Mouse (Mus musculus) hindbrain, embryonic 15.5 days (tissue): Measurements from ENCODE around the gene Syne3. TPM values are rescaled to one million over a fixed set of nuclear protein-coding genes. Genes with fewer than 3 reads are reported as not detected.

Source experiments
- ATAC-seq: fragments of 200-750 bp; cut with Nextera tagmentation; 2 replicates; pipeline ENCODE4 v1.8.0; 2017; ENCODE audit warnings: low read depth, moderate number of reproducible peaks, moderate TSS enrichment; ENCODE audit not compliant: low FRiP score
- H3K27ac ChIP-seq: fragments of 300-500 bp; sonication (generic); replicated peaks from 2 replicates; pipeline ENCODE4 v1.5.1; 2015; ENCODE audit warnings: mild to moderate bottlenecking, inconsistent platforms
- H3K27me3 ChIP-seq: fragments of 300-500 bp; sonication (generic); 2 replicates; pipeline ENCODE4 v1.6.1; 2015; ENCODE audit warnings: control low read depth, inconsistent platforms
- H3K36me3 ChIP-seq: fragments of 300-500 bp; sonication (generic); 2 replicates; pipeline ENCODE4 v1.6.1; 2015; ENCODE audit warnings: control low read depth, inconsistent platforms
- H3K4me1 ChIP-seq: fragments of 300-500 bp; sonication (generic); replicated peaks from 2 replicates; pipeline ENCODE4 v1.6.1; 2015; ENCODE audit warnings: control low read depth, inconsistent platforms
- H3K4me2 ChIP-seq: fragments of 300-500 bp; sonication (generic); 2 replicates; pipeline ENCODE4 v1.6.1; 2015; ENCODE audit warnings: moderate library complexity, mild to moderate bottlenecking, inconsistent platforms
- H3K4me3 ChIP-seq: fragments of 300-500 bp; sonication (generic); 2 replicates; pipeline ENCODE4 v1.5.1; 2015; ENCODE audit warnings: mild to moderate bottlenecking, inconsistent platforms
- H3K9ac ChIP-seq: fragments of 300-500 bp; sonication (generic); 2 replicates; pipeline ENCODE4 v1.6.1; 2015; ENCODE audit warnings: inconsistent platforms
- H3K9me3 ChIP-seq: fragments of 300-500 bp; sonication (generic); 2 replicates; pipeline ENCODE4 v1.6.1; 2016; ENCODE audit warnings: control low read depth, inconsistent platforms
- WGBS: fragments of 180-500 bp; shearing (Covaris S2); methylation state at CpG from one replicate; pipeline ENCODE4 v1.1.7; 2015; 5-methylcytosine and 5-hydroxymethylcytosine counted together
- polyA plus RNA-seq: library from polyadenylated mRNA; unstranded; fragments of >200 nt; fragmentation: Nextera tagmentation; extraction: Ambion mirVana; gene quantifications from 2 replicates; pipeline ENCODE4 v1.2.1, GENCODE M21; 2015

Gene Syne3
- polyA plus RNA-seq = 0.36 and 0.43 TPM in 2 replicates

DNA sequence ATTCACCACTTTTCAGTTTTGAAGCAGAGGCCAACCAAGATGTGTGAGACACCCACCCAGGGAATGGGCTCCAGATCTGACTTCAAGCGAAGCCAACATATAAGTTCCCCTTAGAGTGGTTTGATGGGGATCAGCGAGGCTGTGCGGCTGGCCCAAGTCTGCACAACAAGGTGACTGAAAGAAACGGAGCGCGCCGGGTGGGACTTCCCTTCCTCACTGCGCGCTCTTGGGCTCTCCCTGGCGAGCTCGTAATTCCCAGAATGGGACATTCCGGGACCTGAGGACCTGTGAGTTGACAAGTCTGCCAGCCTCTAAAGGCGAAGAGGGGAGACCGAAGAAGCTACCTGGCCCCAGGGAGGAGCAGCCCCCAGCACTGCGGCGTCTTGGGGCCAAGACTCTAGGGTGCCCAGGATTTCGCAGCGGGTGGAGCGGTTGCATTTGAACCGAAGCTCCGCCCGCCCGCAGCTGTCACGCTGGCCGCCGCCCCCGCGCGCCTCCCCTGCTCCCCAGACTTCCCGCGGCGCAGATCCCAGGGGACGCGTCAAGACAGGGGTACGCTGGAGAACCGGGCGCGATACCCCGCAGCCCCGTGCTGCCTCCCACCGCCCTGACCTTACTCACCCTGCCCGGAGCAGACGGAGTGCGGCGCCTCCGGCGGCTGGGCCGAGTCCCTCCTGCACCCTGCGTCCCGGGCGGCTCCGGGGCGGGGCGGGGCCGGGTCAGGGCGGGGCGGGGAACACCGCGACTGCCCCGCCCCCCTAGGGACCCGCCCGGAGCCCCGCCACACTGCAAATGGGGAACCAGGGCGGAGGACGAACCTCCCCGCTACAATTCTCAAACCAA, at the start of gene Syne3:
Gene Syne3, minus strand, starts transcription at position 440 of the 843 bp plus-strand sequence.
- peak within 1 kb of the TSS; percentile 58 for H3K4me3 ChIP-seq
- no peaks in the 10 kb centered on the region for H3K36me3 ChIP-seq
- ATAC-seq = peak; percentile 46
- H3K4me1 ChIP-seq = peaks cover 20% of the 10 kb centered on the region
- H3K9me3 ChIP-seq = no peaks in the 10 kb centered on the region
- no peak within 1 kb of the TSS for H3K27ac ChIP-seq
- peak within 1 kb of the TSS; percentile 47 for H3K9ac ChIP-seq
- WGBS = 1% methylated on average over 52 of the region's 66 CpGs
- H3K27me3 ChIP-seq = peaks cover 41% of the 10 kb centered on the region
- peak within 1 kb of the TSS; percentile 100 for H3K4me2 ChIP-seq

DNA sequence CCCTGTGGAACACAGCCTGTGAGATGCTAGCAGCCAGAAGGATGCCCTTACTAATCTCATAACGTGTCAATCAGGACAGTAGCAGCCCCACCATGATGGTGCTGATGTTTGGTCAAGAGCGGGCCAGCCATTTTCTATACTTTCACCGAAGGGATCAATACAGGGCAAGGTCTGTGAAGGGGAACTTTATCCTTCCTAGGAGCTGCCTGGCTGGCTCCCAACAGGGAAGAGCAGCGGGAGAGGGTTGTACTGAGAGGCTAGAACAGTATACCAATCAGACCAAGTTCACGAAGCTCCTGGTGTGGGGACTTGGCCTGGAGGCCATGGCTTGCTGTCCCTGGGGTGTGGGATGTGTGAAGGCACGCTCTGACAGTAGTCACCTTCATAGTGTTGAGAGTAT, 45.7 kb upstream of the Syne3 start:
- no peaks in the 10 kb centered on the region for H3K9me3 ChIP-seq
- H3K27ac ChIP-seq = no peak overlapping the region
- H3K4me3 ChIP-seq = no peak overlapping the region
- H3K9ac ChIP-seq = no peak overlapping the region
- no peak for ATAC-seq
- H3K27me3 ChIP-seq = no peaks in the 10 kb centered on the region
- no peak overlapping the region for H3K4me2 ChIP-seq
- H3K4me1 ChIP-seq = no peaks in the 10 kb centered on the region
- WGBS = 88% methylated on average over 6 of the region's 6 CpGs
- no peaks in the 10 kb centered on the region for H3K36me3 ChIP-seq

DNA sequence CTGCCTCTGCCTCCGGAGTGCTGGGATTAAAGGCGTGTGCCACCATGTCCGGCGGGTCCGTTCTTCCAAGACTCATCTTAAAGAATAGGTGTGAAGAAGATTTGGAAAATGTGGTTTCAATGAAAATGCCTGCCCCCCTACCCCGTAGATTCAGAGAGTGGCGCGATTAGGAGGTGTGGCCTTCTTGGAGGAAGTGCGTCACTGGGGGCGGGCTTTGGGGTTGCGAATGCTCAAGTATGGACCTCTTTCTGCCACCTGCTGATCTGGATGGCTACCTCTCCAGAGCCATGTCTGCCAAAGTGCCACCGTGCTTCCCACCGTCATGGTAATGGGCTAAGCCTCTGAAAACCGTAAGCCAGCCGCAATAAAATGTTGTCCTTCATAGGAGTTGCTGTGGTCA, 44.4 kb upstream of the Syne3 start:
- H3K36me3 ChIP-seq = no peaks in the 10 kb centered on the region
- no peaks in the 10 kb centered on the region for H3K27me3 ChIP-seq
- no peak overlapping the region for H3K27ac ChIP-seq
- no peak overlapping the region for H3K4me3 ChIP-seq
- H3K4me2 ChIP-seq = no peak overlapping the region
- H3K9ac ChIP-seq = no peak overlapping the region
- H3K4me1 ChIP-seq = no peaks in the 10 kb centered on the region
- H3K9me3 ChIP-seq = no peaks in the 10 kb centered on the region
- ATAC-seq = no peak
- WGBS = 93% methylated on average over 15 of the region's 15 CpGs

DNA sequence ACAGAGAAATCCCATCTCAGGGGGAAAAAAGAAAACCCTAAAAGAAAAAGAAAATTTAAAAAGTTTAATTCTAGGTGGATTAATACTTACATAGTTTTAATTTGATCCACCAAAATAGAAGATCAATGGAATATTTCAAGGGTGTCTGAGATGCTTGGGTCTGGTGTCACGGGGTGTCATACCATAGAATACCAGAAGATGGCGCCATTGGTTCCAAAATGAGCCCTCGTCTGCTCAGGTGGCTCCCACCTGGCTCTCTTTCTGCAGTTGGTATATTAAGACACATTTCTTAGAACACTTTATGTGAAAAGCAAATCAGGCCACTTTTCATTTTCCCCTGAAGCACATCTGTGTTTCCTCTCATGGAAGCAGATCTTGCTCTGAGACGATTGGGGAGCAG, 41.3 kb upstream of the Syne3 start:
- H3K27ac ChIP-seq = no peak overlapping the region
- no peaks in the 10 kb centered on the region for H3K36me3 ChIP-seq
- peaks cover 5% of the 10 kb centered on the region; the same call in 1 of the 2 replicates for H3K9me3 ChIP-seq
- no peak overlapping the region for H3K4me2 ChIP-seq
- H3K4me3 ChIP-seq = no peak overlapping the region
- no peaks in the 10 kb centered on the region for H3K4me1 ChIP-seq
- no peak overlapping the region for H3K9ac ChIP-seq
- 14% methylated on average over 4 of the region's 4 CpGs for WGBS
- ATAC-seq = peak; percentile 69; the same call in 1 of the 2 replicates
- no peaks in the 10 kb centered on the region for H3K27me3 ChIP-seq

DNA sequence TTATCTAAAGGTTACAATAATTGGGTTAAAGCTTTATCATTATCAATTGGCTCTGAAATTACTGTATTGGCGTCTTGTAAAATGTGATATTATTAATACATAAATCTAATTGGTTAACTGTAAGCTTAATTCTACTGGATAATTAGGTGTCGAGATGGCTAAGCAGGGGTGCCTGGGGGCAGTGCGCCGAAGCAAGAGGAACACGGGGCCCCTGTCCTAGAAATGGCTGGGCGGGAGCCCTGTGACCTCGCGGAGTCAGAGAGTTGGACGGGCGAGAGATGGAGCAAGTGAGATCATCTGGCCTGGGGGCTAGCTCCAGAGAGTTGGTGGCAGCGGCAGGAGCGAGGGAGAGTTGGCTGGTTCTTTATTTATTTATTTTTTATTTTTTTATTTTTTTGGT, 40.2 kb upstream of the Syne3 start:
- Histone ChIP-seq H3K27ac (no peak overlapping the region), H3K4me2 (no peak overlapping the region), H3K4me3 (no peak overlapping the region), H3K4me1 (no peaks in the 10 kb centered on the region), H3K36me3 (no peaks in the 10 kb centered on the region), H3K9ac (no peak overlapping the region), H3K27me3 (no peaks in the 10 kb centered on the region), H3K9me3 (peaks cover 5% of the 10 kb centered on the region; the same call in 1 of the 2 replicates)
- no peak for ATAC-seq
- WGBS = 85% methylated on average over 12 of the region's 12 CpGs

DNA sequence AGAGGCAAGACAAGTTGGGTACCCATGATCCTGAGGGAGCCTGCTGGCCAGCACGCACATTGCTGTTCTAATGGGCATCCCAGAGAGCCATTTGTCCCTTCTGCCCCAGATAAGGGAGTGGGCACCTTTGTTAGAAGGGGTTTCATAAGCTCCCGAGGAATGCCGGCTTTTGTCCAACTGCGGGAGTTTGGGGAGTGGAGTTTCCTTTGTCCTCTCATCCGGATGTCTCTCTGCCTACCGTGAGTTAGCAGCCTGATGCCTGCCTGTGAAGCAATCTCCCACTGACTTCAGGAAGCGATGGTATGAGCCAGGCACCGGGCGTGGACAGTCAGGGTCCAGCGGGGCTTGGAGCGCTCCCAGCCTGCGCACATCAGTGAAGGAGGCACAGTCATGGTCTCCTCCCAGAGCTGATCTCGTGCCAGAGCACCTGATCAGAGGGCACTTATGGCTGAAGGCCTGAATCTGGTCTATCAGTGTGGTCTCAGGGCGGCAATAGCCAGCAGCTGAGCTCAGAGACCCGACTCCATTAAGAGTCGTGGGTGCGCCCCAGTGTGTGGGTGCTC, 38.8 kb upstream of the Syne3 start:
- Histone ChIP-seq H3K27me3 (no peaks in the 10 kb centered on the region), H3K9ac (no peak overlapping the region), H3K4me2 (no peak overlapping the region), H3K4me3 (no peak overlapping the region), H3K36me3 (no peaks in the 10 kb centered on the region), H3K27ac (no peak overlapping the region), H3K9me3 (peaks cover 5% of the 10 kb centered on the region; the same call in 1 of the 2 replicates), H3K4me1 (no peaks in the 10 kb centered on the region)
- 63% methylated on average over 17 of the region's 17 CpGs for WGBS
- ATAC-seq = no peak

DNA sequence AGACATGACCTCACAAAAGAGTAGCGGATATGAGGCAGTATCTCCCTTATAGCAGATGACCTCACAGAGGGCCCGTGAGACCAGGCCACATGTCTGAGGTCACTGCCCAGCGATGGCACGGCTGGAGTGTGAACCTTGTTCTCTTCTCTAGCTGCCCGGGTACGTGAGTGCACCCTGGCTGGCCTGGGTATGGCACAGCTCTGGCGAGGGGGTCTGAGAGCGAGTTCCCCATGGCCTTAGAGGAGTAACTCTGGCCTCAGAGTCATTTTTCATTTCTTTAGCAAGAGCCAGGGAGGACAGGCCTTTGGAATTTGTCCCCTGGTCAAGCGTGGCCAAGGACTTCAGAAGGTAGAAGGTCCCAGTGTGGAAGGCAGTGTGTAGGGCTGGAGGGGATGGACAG, 35.2 kb upstream of the Syne3 start:
- peaks cover 14% of the 10 kb centered on the region; the same call in 1 of the 2 replicates for H3K36me3 ChIP-seq
- WGBS = 89% methylated on average over 9 of the region's 9 CpGs
- no peak overlapping the region for H3K4me2 ChIP-seq
- H3K9me3 ChIP-seq = peaks cover 5% of the 10 kb centered on the region; the same call in 1 of the 2 replicates
- H3K27me3 ChIP-seq = no peaks in the 10 kb centered on the region
- H3K4me1 ChIP-seq = no peaks in the 10 kb centered on the region; the same call in 1 of the 2 replicates
- H3K9ac ChIP-seq = no peak overlapping the region
- no peak overlapping the region for H3K4me3 ChIP-seq
- H3K27ac ChIP-seq = no peak overlapping the region
- no peak for ATAC-seq

DNA sequence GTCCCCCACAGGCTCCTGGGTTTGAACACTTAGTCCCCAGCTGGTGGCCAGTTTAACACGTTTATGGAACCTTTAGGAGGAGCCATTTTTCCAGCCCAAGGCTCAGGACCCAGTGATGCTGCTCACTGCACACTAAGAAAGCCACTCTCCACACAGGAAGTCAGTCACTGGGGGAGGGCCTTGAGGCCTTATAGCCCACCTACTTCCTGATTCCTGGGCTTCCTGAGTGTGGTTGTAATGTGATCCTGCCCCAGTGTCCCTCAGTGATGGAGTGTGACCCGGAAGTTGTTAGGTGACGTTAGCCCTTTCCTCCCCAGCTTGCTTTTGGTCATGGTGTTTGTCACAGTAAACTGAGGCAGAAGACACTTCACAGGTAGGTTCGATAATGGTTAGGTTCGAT, 33.5 kb upstream of the Syne3 start:
- no peaks in the 10 kb centered on the region for H3K27me3 ChIP-seq
- H3K4me3 ChIP-seq = no peak overlapping the region
- H3K9ac ChIP-seq = no peak overlapping the region
- peaks cover 14% of the 10 kb centered on the region; the same call in 1 of the 2 replicates for H3K36me3 ChIP-seq
- no peaks in the 10 kb centered on the region; the same call in 1 of the 2 replicates for H3K4me1 ChIP-seq
- no peak overlapping the region for H3K4me2 ChIP-seq
- ATAC-seq = no peak
- WGBS = 92% methylated on average over 5 of the region's 5 CpGs
- peaks cover 5% of the 10 kb centered on the region; the same call in 1 of the 2 replicates for H3K9me3 ChIP-seq
- H3K27ac ChIP-seq = no peak overlapping the region

DNA sequence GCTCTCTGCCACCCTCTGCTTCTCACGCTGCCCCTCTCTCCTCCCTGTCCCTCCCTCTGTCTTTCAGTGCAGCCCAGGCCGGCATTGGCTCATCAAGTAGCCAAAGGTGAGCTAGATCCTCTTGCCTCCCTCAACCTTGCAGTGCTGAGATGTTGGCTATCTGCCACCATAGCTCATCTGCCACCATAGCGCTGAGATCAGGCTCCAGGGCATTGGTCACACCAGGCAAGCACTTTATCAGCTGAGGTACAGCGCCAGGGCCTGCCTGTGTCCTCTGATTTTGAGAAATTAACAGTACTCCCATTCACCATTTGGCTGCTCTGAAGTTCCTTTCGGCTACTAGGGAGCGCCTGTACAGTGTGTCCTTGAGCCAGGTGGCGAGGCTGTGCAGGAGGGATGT, 31.3 kb upstream of the Syne3 start:
- Histone ChIP-seq H3K4me3 (no peak overlapping the region), H3K4me1 (no peaks in the 10 kb centered on the region; the same call in 1 of the 2 replicates), H3K36me3 (peaks cover 14% of the 10 kb centered on the region; the same call in 1 of the 2 replicates), H3K27ac (no peak overlapping the region), H3K4me2 (no peak overlapping the region), H3K9ac (no peak overlapping the region), H3K9me3 (no peaks in the 10 kb centered on the region), H3K27me3 (no peaks in the 10 kb centered on the region)
- ATAC-seq = no peak
- 88% methylated on average over 7 of the region's 7 CpGs for WGBS

DNA sequence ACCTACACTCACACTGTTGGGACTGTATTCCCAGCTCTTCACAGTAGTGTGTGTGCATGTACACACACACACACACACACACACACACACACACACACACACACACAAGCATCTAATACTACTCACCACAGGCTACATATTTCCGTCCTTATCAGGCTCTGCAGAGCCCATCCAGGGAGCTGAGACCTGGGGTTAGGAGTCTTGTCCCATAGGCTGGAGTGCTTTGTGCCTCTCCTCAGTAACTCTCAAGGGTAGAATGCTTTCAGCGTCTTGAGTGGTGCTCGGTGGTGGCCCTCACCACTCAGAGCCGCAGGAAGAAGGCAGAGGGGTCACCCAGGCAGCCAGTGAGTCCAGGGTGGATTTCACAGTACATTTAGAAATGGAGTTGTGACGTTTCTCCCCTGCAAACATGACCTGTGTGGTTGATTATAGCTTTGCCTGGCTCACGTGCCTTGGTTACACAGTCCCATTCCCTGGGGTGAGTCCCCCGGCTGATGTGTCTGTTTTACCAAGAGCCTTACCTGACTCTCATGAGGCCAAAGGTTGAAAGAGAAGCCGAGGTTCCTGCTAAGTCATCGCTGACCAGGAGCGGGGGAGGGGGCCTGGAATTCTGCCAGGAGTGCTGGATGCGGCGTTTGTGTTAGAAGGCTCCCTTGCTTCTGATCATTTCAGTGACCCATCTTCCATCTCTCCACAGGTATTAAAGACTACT, 30.1 kb upstream of the Syne3 start:
- H3K27ac ChIP-seq = no peak overlapping the region
- ATAC-seq = no peak
- no peak overlapping the region for H3K4me2 ChIP-seq
- peaks cover 14% of the 10 kb centered on the region; the same call in 1 of the 2 replicates for H3K36me3 ChIP-seq
- no peak overlapping the region for H3K9ac ChIP-seq
- 66% methylated on average over 12 of the region's 12 CpGs for WGBS
- H3K4me1 ChIP-seq = peaks cover 9% of the 10 kb centered on the region
- no peak overlapping the region for H3K4me3 ChIP-seq
- no peaks in the 10 kb centered on the region for H3K27me3 ChIP-seq
- no peaks in the 10 kb centered on the region for H3K9me3 ChIP-seq

DNA sequence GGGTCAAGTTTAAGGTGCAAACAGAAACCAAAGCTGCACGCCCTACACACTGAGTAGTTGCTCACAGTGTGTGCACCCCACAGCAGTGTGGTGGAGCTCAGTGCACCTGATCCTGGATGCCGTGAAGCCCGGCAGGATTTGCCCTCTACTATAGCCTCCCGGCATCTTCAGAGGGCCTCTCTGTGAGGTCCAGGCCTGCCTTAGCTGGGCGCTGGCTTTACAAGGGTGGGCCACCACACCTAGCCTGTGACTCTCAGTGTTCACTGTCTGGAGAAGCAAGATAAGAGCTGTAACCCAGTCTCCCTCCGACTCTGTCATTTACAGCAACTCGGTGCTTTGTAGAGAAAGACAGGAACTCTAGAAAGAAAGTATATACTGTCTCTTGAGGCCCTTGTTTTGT, 29.3 kb upstream of the Syne3 start:
- Histone ChIP-seq H3K9ac (no peak overlapping the region), H3K4me3 (no peak overlapping the region), H3K27me3 (no peaks in the 10 kb centered on the region)

DNA sequence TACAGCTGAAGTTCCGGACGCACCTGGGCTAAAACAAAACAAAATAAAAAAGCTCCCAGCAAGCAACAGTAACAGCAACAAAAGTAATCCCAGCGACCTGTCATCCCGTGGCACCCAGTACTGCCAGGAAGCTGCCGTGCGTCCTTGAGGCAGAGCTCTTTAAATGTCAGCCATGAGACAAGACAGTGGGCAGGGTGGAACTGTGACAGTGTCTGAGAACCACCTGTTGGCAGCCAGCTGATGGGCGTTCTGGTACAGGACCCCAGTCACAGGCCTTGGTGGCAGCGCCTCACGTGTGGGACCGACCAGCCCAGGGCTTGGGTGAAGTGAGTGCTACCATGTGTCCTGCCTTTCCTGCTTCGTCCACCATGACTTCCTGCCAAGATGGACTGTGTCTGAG, 28.6 kb upstream of the Syne3 start:
- Histone ChIP-seq H3K4me2 (no peak overlapping the region), H3K27me3 (no peaks in the 10 kb centered on the region), H3K9me3 (no peaks in the 10 kb centered on the region), H3K4me1 (peaks cover 24% of the 10 kb centered on the region), H3K27ac (no peak overlapping the region), H3K9ac (no peak overlapping the region), H3K36me3 (peaks cover 14% of the 10 kb centered on the region; the same call in 1 of the 2 replicates), H3K4me3 (no peak overlapping the region)
- 91% methylated on average over 11 of the region's 11 CpGs for WGBS
- no peak for ATAC-seq

More for the DNA sequence above, 29.3 kb upstream of the Syne3 start:
- WGBS = 90% methylated on average over 7 of the region's 7 CpGs
- H3K9me3 ChIP-seq = no peaks in the 10 kb centered on the region
- peak; percentile 24; the same call in 1 of the 2 replicates for ATAC-seq
- H3K27ac ChIP-seq = no peak overlapping the region
- no peak overlapping the region for H3K4me2 ChIP-seq
- H3K36me3 ChIP-seq = peaks cover 14% of the 10 kb centered on the region; the same call in 1 of the 2 replicates
- peaks cover 17% of the 10 kb centered on the region for H3K4me1 ChIP-seq
